Mouse (Mus musculus): Measurements from ENCODE around the gene Cblc. TPM values are rescaled to one million over a fixed set of nuclear protein-coding genes. Genes with fewer than 3 reads are reported as not detected.

Cblc gene
- total RNA-seq, 4 experiments from 2014 or later, result not detected

Other genes with a start within 250 kb of the Cblc start
- gene Ppp1r37, start 233.7 kb downstream of the Cblc start, total RNA-seq (2022), result 10 to 100 TPM; 45.9 to 52.8 (median 48.8) TPM
- 1 to 10 TPM in 1 of 4 experiments, under 1 TPM in 3; 0.56 to 1.1 (median 0.77) TPM for gene Zfp296, start 219.5 kb downstream of the Cblc start, total RNA-seq (2022)
- 100 to 1,000 TPM in 2 of 4 experiments, 10 to 100 TPM in 2; 78.5 to 108 (median 99.3) TPM for gene Gemin7, start 219.2 kb downstream of the Cblc start, total RNA-seq (2022)
- gene Clasrp, start 192.3 kb downstream of the Cblc start, total RNA-seq (2022), result 10 to 100 TPM in 1 of 4 experiments, 1 to 10 TPM in 3; 6.3 to 10.0 (median 9.2) TPM
- 10 to 100 TPM in 2 of 4 experiments, 1 to 10 TPM in 2; 7.0 to 12.5 (median 9.5) TPM for gene Relb, start 167.4 kb downstream of the Cblc start, total RNA-seq (2022)
- gene Clptm1, start 131.8 kb downstream of the Cblc start, total RNA-seq (2022), result 10 to 100 TPM; 49.6 to 55.5 (median 51.0) TPM
- gene Apoc2, start 118.9 kb downstream of the Cblc start, total RNA-seq (2022), result not detected
- not detected for gene Gm44805, start 115.4 kb downstream of the Cblc start, total RNA-seq (2022)
- not detected for gene Apoc4, start 115.3 kb downstream of the Cblc start, total RNA-seq (2022)
- 1 to 10 TPM in 2 of 4 experiments, not detected in 2; 1.1 to 2.1 TPM for gene Apoc1, start 104.1 kb downstream of the Cblc start, total RNA-seq (2022)
- gene Apoe, start 97.6 kb downstream of the Cblc start, total RNA-seq (2022), result 10 to 100 TPM; 18.8 to 67.9 (median 47.9) TPM
- 10 to 100 TPM; 44.3 to 48.3 (median 46.0) TPM for gene Tomm40, start 81.4 kb downstream of the Cblc start, total RNA-seq (2022)
- gene Nectin2, start 46.3 kb downstream of the Cblc start, total RNA-seq (2022), result 1 to 10 TPM; 1.0 to 1.8 (median 1.5) TPM
- gene Bcam, start 25.8 kb downstream of the Cblc start, total RNA-seq (2022), result 10 to 100 TPM; 16.7 to 24.4 (median 18.0) TPM
- under 1 TPM; 0.58 to 0.62 (median 0.61) TPM for gene Bcl3, start 26.0 kb upstream of the Cblc start, total RNA-seq (2022)
- gene Gm19345, start 55.2 kb upstream of the Cblc start, total RNA-seq (2022), result not detected
- not detected for gene Ceacam16, start 64.5 kb upstream of the Cblc start, total RNA-seq (2022)
- gene Ceacam19, start 91.2 kb upstream of the Cblc start, total RNA-seq (2022), result not detected
- 1 to 10 TPM; 4.3 to 6.7 (median 4.9) TPM for gene Pvr, start 124.4 kb upstream of the Cblc start, total RNA-seq (2022)
- gene Igsf23, start 153.9 kb upstream of the Cblc start, total RNA-seq (2022), result not detected
- not detected for gene Ceacam20, start 168.6 kb upstream of the Cblc start, total RNA-seq (2022)
- not detected for gene Nlrp9b, start 194.7 kb upstream of the Cblc start, total RNA-seq (2022)

Measured in gastrocnemius, adult 8-10 months (tissue).